Mouse (Mus musculus) heart, embryonic 13.5 days (tissue): Measurements from ENCODE around the gene Cldn15. TPM values are rescaled to one million over a fixed set of nuclear protein-coding genes. Genes with fewer than 3 reads are reported as not detected.
"Not testable (repeated sequence)": the region's sequence is repeated elsewhere in the genome, so short reads cannot be mapped to it uniquely, and the experiment has no call there.

Source experiments
- ATAC-seq: fragments of 200-750 bp; cut with Nextera tagmentation; 2 replicates; pipeline ENCODE4 v1.8.0; 2017; ENCODE audit warnings: moderate TSS enrichment; ENCODE audit not compliant: insufficient number of reproducible peaks, low FRiP score, low TSS enrichment; ENCODE audit errors: extremely low read depth
- H3K27ac ChIP-seq: fragments of 300-500 bp; sonication (generic); replicated peaks from 2 replicates; pipeline ENCODE4 v1.5.1; 2015; ENCODE audit warnings: moderate library complexity, mild to moderate bottlenecking, inconsistent platforms
- H3K27me3 ChIP-seq: fragments of 300-500 bp; sonication (generic); replicated peaks from 2 replicates; pipeline ENCODE4 v1.6.1; 2015; ENCODE audit warnings: mild to moderate bottlenecking, inconsistent platforms
- H3K36me3 ChIP-seq: fragments of 300-500 bp; sonication (generic); 2 replicates; pipeline ENCODE4 v1.6.1; 2015; ENCODE audit warnings: mild to moderate bottlenecking, inconsistent platforms
- H3K4me1 ChIP-seq: fragments of 300-500 bp; sonication (generic); 2 replicates; pipeline ENCODE4 v1.6.1; 2015; ENCODE audit warnings: inconsistent platforms
- H3K4me2 ChIP-seq: fragments of 300-500 bp; sonication (generic); 2 replicates; pipeline ENCODE4 v1.6.1; 2015; ENCODE audit warnings: inconsistent platforms, mild to moderate bottlenecking, moderate library complexity
- H3K4me3 ChIP-seq: fragments of 300-500 bp; sonication (generic); 2 replicates; pipeline ENCODE4 v1.5.1; 2015; ENCODE audit warnings: moderate library complexity, mild to moderate bottlenecking, inconsistent platforms
- H3K9ac ChIP-seq: fragments of 300-500 bp; sonication (generic); 2 replicates; pipeline ENCODE4 v1.6.1; 2015; ENCODE audit warnings: inconsistent platforms, mild to moderate bottlenecking, moderate library complexity
- H3K9me3 ChIP-seq: fragments of 300-500 bp; sonication (generic); 2 replicates; pipeline ENCODE4 v1.6.1; 2016; ENCODE audit warnings: inconsistent platforms
- WGBS: fragments of 180-500 bp; shearing (Covaris S2); methylation state at CpG from one replicate; pipeline ENCODE4 v1.1.7; 2015; ENCODE audit warnings: mixed read lengths; 5-methylcytosine and 5-hydroxymethylcytosine counted together
- polyA plus RNA-seq: library from polyadenylated mRNA; unstranded; fragments of >200 nt; fragmentation: Nextera tagmentation; extraction: Ambion mirVana; gene quantifications from 2 replicates; pipeline ENCODE4 v1.2.1, GENCODE M21; 2015

Cldn15 gene
- polyA plus RNA-seq, 1 experiment from 2014 or later: 4.3 TPM

GRCm38 (mm10) chr5:136935905-136936695, 30.3 kb upstream of the Cldn15 start:
- Histone ChIP-seq H3K36me3 (no peaks in the 10 kb centered on the region), H3K4me2 (no peak overlapping the region), H3K9me3 (no peaks in the 10 kb centered on the region), H3K27me3 (no peaks in the 10 kb centered on the region), H3K27ac (no peak overlapping the region), H3K4me3 (no peak overlapping the region), H3K4me1 (no peaks in the 10 kb centered on the region), H3K9ac (no peak overlapping the region)
- ATAC-seq: no peak
- 58% methylated on average over 7 of the region's 7 CpGs for WGBS

GRCm38 (mm10) chr5:136936750-136937149, 29.7 kb upstream of the Cldn15 start:
- Histone ChIP-seq H3K4me2 (no peak overlapping the region), H3K9ac (no peak overlapping the region), H3K27ac (no peak overlapping the region), H3K27me3 (no peaks in the 10 kb centered on the region), H3K9me3 (no peaks in the 10 kb centered on the region), H3K4me3 (no peak overlapping the region), H3K36me3 (no peaks in the 10 kb centered on the region), H3K4me1 (no peaks in the 10 kb centered on the region)
- 77% methylated on average over 6 of the region's 6 CpGs for WGBS
- ATAC-seq: no peak

DNA sequence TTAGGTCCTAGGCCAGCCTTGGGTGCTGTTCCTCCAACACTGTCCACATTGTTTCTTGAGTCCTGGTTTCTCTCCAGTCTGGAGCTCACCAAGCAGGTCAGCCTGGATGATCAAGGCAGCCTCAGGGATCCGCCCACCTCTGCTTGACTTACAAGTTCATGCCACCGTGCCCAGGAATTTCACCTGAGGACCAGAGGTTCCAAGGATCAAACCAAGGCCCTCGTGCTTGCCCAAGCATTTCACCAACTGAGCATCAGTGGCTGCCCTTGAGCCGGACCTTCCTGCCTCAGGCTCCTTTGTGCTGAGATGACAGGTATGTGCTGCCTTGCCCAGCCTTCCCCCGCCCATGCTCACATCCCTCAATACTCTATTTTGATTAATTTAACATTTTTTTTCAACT, 28.8 kb upstream of the Cldn15 start:
- ATAC-seq: no peak
- no peaks in the 10 kb centered on the region for H3K27me3 ChIP-seq
- 85% methylated on average over 5 of the region's 5 CpGs for WGBS

GRCm38 (mm10) chr5:136939284-136939683, 27.1 kb upstream of the Cldn15 start:
- no peak for ATAC-seq
- H3K9ac ChIP-seq: no peak overlapping the region

More for the DNA sequence above, 28.8 kb upstream of the Cldn15 start:
- Histone ChIP-seq H3K9ac (no peak overlapping the region), H3K4me1 (peaks cover 3% of the 10 kb centered on the region; the same call in 1 of the 2 replicates), H3K36me3 (no peaks in the 10 kb centered on the region), H3K4me3 (no peak overlapping the region), H3K9me3 (no peaks in the 10 kb centered on the region), H3K4me2 (no peak overlapping the region), H3K27ac (no peak overlapping the region)

GRCm38 (mm10) chr5:136940029-136940428, 26.4 kb upstream of the Cldn15 start:
- not testable (repeated sequence) for H3K27ac ChIP-seq, H3K9ac ChIP-seq, H3K4me2 ChIP-seq, H3K9me3 ChIP-seq, H3K36me3 ChIP-seq, H3K4me3 ChIP-seq, H3K27me3 ChIP-seq, H3K4me1 ChIP-seq, ATAC-seq
- WGBS: 79% methylated on average over 6 of the region's 6 CpGs

More at GRCm38 (mm10) chr5:136939284-136939683, 27.1 kb upstream of the Cldn15 start:
- Histone ChIP-seq H3K4me3 (no peak overlapping the region), H3K27ac (no peak overlapping the region), H3K4me2 (no peak overlapping the region), H3K9me3 (no peaks in the 10 kb centered on the region), H3K4me1 (peaks cover 8% of the 10 kb centered on the region; the same call in 1 of the 2 replicates), H3K36me3 (no peaks in the 10 kb centered on the region), H3K27me3 (no peaks in the 10 kb centered on the region)
- 57% methylated on average over 7 of the region's 7 CpGs for WGBS

DNA sequence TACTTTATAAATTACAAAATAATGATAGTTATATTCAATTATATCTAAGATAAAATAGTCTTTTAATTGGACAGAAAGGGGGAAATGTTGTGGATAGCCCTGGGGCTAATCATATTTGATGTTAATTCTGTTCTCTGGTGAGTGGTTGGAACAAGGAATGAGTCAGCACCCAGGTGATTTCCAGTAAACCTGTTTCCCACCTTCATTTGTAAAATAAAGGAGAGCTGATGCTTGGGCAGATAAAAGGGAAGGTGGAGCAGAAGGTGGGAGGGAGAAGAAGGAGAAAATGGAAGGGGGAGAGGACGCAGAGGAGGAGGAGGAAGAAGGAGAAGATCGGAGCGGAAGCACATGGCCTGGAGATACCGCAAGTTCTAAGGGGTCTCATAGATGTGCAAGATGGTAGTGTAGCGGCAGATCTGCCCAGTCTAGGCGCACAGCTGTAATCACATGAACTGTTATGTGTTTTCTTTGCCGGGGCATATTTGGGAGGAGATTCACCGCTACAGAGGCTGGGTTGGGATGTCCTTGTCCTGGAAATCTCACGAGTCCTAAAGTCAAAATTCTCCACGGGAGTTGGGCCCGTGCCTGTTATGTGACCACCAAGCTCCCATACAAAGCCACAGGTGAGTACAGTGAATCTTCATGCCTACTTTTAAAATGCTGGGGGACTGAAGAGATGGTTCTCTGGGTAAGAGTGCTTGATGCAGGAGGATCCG, 25.4 kb upstream of the Cldn15 start:
- ATAC-seq: no peak
- Histone ChIP-seq H3K4me3 (no peak overlapping the region), H3K4me2 (no peak overlapping the region), H3K27me3 (no peaks in the 10 kb centered on the region), H3K9me3 (no peaks in the 10 kb centered on the region), H3K27ac (no peak overlapping the region), H3K4me1 (peaks cover 8% of the 10 kb centered on the region; the same call in 1 of the 2 replicates), H3K9ac (no peak overlapping the region), H3K36me3 (no peaks in the 10 kb centered on the region)
- WGBS: 79% methylated on average over 12 of the region's 12 CpGs

- 56% methylated on average over 3 of the region's 3 CpGs for WGBS
- peaks cover 8% of the 10 kb centered on the region; the same call in 1 of the 2 replicates for H3K4me1 ChIP-seq
- no peaks in the 10 kb centered on the region for H3K9me3 ChIP-seq
- H3K4me2 ChIP-seq: no peak overlapping the region
- no peak overlapping the region for H3K9ac ChIP-seq
- no peaks in the 10 kb centered on the region for H3K27me3 ChIP-seq
- 0 out of 2 replicates have a peak overlapping the region, but pooled peaks have one; percentile 24 for H3K27ac ChIP-seq
- H3K36me3 ChIP-seq: no peaks in the 10 kb centered on the region
- no peak for ATAC-seq
- H3K4me3 ChIP-seq: no peak overlapping the region
Measured at GRCm38 (mm10) chr5:136942781-136943180, 23.6 kb upstream of the Cldn15 start.

- no peak overlapping the region for H3K9ac ChIP-seq
- WGBS: 67% methylated on average over 2 of the region's 2 CpGs
- no peak overlapping the region for H3K4me2 ChIP-seq
- H3K4me3 ChIP-seq: no peak overlapping the region
- no peaks in the 10 kb centered on the region for H3K9me3 ChIP-seq
- no peaks in the 10 kb centered on the region for H3K27me3 ChIP-seq
- H3K4me1 ChIP-seq: peaks cover 8% of the 10 kb centered on the region; the same call in 1 of the 2 replicates
- H3K36me3 ChIP-seq: no peaks in the 10 kb centered on the region
- no peak for ATAC-seq
- no peak overlapping the region for H3K27ac ChIP-seq
Measured at GRCm38 (mm10) chr5:136943382-136943781, 23.0 kb upstream of the Cldn15 start.

DNA sequence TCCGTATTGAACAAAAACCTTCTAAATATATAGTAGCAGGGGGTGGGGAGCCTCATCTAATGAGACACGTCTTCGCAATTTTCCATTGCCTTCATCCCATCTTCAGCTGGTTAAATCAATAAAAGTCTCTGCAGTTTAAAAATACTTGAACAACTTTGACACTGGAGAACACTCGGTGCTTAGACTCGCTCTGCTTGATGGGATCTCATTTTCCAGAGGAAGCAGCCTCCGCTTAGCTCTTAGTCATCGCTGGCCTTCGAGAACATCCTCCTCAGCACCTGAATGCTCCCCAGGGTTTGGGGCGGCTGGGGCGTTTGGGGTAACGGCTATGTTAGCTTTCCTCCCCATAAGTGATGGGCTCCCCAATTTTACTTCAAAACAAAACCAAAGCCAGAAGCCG, 21.3 kb upstream of the Cldn15 start:
- ATAC-seq: no peak
- H3K9me3 ChIP-seq: no peaks in the 10 kb centered on the region
- 70% methylated on average over 12 of the region's 12 CpGs for WGBS
- no peak overlapping the region for H3K4me2 ChIP-seq
- peaks cover 8% of the 10 kb centered on the region; the same call in 1 of the 2 replicates for H3K4me1 ChIP-seq
- no peak overlapping the region for H3K27ac ChIP-seq
- H3K36me3 ChIP-seq: no peaks in the 10 kb centered on the region
- H3K4me3 ChIP-seq: no peak overlapping the region
- no peaks in the 10 kb centered on the region for H3K27me3 ChIP-seq
- no peak overlapping the region for H3K9ac ChIP-seq

GRCm38 (mm10) chr5:136947874-136948273, 18.5 kb upstream of the Cldn15 start:
- Histone ChIP-seq H3K27ac (no peak overlapping the region), H3K4me3 (no peak overlapping the region), H3K4me2 (no peak overlapping the region), H3K36me3 (no peaks in the 10 kb centered on the region), H3K9ac (no peak overlapping the region), H3K9me3 (no peaks in the 10 kb centered on the region), H3K27me3 (no peaks in the 10 kb centered on the region; the same call in 1 of the 2 replicates), H3K4me1 (peaks cover 7% of the 10 kb centered on the region; the same call in 1 of the 2 replicates)
- ATAC-seq: no peak

- peaks cover 16% of the 10 kb centered on the region for H3K4me1 ChIP-seq
- H3K4me3 ChIP-seq, H3K9ac ChIP-seq, H3K27me3 ChIP-seq, H3K27ac ChIP-seq, ATAC-seq, H3K36me3 ChIP-seq, H3K4me2 ChIP-seq, H3K9me3 ChIP-seq: not testable (repeated sequence)
- WGBS: 77% methylated on average over 14 of the region's 14 CpGs
Measured at GRCm38 (mm10) chr5:136949551-136950336, 16.7 kb upstream of the Cldn15 start.
